Mouse (Mus musculus) yolk sac, embryonic 10.5 days (tissue): ENCODE data around the gene Mdm4.

Experiments
- DNase-seq: peaks from one replicate; pipeline ENCODE4 v3.0.0-alpha.2; 2017; ENCODE audit warnings: low spot score

The Mdm4 gene

DNA sequence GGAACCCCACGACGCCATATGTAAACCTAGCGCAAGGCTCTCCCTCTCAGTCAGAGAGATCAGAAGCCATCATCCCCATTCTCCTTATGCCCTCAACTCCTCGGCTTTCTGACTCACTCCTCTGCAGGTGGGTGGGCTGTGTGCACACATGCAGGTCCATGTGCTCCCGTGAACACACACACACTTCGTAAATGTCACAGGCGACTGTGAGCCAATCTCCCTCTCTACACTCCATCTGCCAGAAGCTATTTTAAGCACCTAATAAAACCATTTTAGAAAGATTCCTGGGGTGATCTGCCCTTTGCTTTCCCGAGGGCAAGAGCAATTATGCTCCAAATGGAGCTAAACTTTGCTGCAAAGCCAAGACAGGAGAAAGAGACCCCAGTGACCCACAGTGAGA is 84.5 kb downstream of the Mdm4 start:
- DNase-seq = no peak

DNA sequence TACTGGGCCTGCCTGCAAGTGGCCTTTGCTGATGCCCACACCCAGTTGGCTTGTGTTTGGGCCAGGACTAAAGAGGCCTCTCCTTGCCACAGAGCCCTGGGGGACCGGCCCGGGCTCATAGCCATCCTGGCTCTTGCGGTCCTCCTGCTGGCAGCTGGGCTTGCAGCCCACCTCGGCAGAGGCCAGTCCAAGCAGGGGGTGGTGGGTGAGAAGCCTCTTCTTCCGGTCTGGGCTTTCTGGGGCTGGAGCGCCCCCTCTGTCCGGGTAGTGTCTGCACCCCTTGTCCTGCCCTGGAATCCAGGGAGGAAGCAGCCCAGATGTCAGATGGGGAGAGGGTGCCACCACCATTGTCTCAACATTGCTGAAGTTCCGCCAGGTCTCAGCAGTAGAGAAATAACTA is 91.4 kb downstream of the Mdm4 start:
- no peak for DNase-seq

DNA sequence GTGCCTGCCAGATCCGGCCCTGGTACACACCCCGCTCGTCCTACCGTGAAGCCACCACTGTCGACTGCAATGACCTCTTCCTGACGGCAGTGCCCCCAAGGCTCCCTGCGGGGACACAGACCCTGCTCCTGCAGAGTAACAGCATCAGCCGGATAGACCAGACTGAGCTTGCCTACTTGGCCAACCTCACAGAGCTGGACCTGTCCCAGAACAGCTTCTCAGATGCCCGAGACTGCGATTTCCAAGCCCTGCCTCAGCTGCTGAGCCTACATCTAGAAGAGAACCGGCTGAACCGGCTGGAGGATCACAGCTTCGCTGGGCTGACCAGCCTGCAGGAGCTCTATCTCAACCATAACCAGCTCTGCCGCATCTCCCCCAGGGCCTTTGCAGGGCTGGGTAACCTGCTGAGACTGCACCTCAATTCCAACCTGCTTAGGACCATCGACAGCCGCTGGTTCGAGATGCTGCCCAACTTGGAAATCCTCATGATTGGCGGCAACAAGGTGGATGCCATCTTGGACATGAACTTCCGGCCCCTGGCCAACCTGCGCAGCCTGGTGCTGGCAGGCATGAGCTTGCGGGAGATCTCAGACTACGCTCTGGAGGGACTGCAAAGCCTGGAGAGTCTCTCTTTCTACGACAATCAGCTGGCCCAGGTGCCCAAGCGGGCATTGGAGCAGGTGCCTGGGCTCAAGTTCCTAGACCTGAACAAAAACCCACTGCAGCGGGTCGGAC is 92.9 kb downstream of the Mdm4 start:
- no peak for DNase-seq

DNA sequence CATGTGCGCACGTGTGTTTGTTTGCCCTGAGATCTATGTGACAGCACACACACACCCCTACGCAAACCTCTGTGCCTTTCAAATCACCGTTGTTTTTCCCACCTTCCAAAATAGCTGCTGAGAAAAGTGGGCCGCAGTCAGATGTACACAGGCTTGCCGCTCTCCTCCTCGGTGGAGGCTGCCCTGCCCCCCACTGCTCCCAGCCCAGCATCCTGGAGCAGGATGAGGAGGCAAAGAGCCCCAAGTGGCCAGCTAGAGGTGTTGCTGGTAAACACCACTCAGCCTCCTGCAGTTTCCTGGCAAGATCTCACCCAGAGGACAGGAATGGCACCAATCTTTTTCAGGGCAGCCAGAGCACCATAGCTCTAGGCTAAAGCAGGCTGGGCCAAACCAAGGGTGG is 95.5 kb downstream of the Mdm4 start:
- DNase-seq = no peak

DNA sequence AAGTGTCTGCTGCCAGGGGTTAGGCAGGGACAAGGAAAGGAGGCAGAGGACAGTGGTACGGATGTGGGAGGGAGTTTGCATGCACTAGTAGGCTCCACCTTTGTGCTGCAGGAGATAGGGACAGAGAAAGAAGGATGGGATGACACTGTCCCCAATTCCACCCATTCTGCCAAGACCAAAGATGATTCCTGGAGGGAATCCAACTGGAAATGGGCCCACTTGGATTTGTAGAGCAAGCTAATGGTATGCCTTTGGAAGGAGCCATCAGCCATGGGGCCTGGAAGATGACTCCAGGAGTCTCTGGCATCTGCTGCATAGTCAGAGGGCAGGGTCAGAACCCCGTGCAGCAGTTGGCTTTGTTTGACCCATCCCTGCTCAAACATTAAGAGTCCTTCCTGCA is 97.9 kb downstream of the Mdm4 start:
- no peak for DNase-seq

DNA sequence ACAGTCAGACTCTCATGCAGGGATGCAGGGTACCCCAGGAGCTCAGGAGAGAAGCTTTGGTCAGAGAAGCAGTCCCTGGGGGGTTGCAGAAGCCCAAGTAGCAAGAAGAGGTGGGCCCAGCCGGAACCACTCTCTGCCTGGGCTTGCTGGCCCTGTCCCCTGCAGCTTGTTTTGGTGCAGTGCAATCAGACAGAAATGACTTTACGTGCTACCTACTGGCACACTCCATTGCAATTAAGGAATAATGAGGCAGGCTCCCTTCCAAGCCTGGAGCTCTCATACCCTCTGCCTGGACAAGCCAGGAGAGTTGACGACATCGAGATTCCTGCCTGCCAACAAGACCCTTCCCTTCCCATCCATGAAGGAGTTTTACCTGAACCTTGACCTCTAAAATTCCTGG is 100.1 kb downstream of the Mdm4 start:
- no peak for DNase-seq

DNA sequence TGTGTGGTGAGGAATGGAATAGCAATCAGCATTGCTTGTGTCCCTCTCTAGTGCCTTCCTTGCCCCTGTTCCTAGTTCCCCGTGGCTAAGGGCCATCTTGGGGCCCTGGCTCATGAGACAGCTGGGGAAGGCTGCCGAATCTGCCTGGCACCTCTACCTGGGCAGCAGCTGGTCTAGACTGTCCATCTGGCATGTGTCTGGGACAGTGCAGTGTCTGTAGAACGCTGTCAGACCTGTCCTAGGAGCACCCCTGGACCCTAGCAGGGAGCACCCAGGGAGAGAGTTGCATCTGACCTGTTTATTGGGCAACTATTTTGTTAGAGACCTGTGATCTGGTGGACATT is 101.5 kb downstream of the Mdm4 start:
- DNase-seq = no peak

DNA sequence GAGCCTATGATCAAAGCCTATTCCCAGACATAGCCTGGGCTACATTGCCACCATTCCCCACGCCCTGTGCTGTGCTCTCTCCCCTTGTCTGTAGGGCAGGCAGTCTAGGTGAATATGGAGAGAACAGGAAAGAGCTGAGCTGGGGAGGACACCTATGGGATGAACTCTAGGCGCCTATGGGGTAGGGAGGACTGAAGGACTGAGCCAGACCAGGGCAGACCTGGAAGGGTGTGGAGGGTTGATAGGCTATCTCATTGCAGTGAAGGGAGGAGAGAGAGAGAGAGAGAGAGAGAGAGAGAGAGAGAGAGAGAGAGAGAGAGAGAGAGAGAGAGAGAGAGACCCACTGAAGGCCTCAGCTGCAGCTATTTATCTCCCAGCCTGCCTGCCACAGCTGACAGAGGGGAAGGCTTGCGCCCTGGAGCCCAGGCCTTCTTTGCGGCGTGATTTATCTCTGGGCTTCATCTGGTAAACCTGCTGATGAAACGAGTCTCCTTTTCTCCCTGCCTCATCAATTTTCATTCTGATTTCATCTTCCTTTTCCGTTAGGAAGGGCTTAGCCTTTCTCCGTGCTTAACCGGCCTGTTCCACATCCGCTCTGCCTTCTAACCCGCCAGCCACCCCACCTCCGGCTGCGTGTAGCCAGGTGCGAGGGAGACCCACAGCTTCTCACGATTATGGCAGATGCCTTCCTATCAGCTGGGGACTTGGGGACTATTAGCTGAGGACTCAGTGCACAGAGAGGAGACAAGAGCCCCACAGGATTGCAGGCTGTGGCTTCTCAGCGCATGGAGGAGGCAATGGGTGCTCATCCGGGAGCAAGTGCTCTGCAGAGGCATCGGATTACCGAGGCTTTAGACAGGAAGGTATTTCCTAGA is 102.1 kb downstream of the Mdm4 start:
- no peak for DNase-seq

DNA sequence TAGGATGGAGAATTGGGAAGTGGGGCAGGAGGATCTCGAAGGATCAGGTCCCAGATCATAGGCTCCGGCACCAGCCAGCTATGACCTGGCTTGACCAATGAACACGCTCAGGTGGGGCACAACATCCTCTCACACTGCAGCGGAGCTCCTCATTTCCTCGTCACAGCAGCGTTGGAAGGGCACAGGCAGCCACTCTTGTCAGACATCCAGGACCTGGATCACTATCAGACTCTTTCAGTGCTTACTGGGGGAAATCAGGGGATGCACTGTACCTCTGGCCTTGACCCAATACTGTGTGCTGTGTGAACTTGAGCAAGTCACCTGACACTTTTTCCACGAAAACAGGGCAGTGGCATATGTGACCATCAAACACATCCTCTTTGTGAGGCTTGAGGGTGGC is 105.1 kb downstream of the Mdm4 start:
- no peak for DNase-seq

DNA sequence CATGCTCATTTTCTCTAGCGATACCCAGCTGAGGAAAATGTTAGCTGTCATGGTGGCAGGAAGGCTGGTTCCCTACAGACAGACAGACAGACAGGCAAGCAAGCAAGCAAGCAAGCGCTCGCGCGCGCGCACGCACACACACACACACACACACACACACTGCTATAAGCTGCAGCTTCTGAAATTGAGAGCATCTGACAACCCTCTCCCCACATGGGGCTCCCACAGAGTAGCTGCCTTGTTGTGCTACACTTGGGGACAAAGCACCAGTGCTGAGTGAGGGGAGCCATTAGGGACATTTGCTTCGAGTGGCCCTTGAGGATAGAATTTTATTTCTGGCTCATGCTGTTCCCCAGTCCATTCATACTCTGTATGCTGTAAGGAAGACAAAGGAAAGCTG is 108.1 kb downstream of the Mdm4 start:
- no peak for DNase-seq

DNA sequence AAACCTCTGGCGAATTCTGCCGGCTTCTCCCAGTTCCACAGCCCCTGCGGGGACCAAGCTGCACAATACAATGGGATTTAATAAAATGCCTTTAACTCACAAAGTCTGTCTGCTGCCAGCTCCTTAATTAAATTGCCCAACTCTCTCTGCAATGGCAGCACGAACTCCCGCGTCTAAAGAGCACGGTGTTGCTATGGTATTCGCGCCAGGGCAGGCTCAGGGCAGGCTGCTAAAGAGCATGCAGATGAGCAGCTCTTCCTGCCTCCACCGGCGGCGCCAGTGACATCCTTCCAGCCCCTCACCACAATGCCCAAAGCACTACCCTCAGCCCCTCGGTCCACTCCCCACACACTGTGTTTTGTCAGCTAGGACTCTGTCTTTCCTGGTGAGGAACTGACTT is 109.3 kb downstream of the Mdm4 start:
- no peak for DNase-seq

DNA sequence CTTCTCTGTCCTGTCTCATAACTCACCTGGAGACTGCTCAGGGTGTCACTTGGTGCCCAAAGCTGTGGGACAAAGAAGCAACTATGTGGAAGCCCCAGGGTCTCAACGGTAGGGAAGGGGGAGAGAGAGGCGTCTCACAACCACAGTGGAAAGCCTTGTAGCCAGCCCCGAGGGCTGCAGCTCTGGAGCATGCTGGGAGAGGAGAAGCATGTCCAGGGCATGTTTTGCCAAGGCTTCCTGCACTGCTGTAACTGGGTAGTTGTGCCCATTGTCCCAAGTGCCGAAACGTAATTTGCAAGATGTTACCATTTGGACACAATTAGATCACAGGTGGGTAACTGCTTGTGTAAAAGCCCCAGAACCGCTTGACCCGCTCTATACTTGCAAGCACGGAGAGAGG is 111.1 kb downstream of the Mdm4 start:
- DNase-seq = no peak

DNA sequence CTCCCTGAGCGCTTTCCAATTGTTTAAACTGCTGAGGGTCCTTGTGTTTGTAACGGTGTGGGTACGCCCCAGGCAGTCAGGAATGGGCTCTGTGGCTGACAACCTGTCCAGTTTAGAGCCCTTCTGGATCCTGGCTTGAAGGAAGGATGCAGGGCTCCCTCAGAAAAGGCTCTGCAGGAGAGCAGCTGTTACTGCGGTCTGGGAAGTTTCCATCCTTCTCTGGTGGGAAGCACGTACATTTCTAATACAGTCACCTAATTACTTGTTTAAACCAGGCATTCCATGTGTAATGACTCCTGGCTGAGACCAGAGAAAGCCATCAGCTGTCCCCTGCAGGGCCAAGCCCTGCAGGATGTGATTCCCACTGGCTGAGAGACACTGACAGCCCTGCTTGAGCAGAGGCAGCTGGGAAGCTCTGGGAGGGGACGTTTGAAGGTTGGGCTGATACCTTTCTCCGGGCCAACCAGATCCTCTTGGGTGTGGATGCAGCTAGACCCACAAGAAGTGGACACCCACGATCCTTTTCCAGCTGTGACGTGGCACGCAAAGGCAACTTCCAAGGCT is 112.2 kb downstream of the Mdm4 start:
- DNase-seq = no peak

DNA sequence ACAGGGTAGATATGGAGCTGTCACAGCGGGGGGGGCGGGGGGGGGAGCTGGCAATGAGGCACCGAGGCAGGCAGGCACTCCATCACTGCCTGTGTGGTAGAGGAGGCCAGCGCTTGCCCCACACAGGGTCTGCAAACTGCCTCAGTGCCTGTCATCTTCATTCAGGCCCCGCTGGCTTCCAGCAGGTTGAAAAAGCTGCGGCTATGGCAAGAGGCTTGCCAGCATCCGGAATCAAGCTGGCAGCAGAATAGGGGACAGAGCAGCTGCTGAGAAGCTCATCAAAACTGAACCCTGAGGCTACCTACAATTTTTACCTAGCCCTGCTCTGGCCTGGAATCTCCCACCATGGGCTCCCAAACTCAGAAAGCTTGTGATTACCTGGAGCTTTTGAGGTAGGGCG is 112.8 kb downstream of the Mdm4 start:
- no peak for DNase-seq

DNA sequence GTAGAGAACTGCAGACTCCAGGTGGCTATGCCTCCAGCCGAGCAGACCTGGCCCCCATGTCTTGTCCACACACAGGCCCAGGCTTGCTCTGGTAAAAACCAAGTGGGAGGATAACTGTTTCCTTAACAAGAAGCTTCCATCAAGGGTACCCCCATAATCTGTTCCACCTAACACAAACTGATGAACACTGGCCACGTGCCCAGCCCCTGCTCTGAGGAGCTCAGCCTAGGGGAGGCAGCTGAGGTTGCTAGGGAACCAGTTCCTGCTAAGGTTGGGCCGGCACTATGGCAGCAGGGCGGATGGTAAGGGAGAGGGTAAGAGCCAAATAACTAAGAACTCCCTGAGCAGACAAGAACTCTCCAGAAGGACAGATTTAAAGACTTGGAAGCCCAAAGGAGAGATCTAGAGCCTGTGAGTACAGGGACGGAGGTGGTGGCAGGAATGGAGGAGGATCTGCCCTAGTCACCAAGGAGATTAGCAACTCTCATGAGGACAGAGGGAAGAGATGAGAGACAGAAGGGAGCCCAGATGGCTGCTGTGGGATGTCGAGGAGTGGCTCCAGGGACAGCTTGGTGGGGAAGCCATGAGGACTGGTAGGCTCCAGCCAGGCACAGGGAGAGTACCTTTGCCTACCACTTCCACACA is 114.4 kb downstream of the Mdm4 start:
- DNase-seq = no peak

DNA sequence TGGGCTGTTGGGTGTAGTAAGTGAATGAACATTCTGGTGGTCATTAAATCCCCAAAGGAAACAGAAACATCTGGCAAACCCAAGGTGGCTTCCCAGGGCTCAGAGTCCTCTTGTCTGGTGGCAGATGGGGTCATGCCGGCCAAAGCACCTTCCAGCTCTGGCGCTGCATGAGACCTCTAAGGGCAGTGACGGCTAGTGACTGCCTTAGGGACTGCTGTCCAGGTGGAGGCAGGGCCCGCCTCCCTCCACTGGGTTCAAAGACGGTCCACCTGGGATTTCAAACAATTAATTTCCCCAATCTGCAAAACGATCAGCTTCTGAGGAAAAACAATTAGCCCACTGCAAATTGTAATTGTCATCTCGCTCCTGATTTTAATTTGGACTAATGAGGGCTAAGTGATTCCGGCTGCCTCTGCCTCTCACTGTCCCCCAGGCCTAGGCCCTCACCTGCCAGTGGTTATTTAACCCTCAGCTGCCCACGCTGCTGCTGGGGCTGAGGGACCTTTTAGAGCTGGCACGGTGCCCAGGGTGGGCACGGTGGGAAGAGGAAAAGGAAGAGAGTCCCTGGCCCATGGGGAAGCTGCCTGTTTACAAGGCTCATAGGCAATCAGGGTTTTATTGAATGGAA is 119.8 kb downstream of the Mdm4 start:
- DNase-seq = no peak

DNA sequence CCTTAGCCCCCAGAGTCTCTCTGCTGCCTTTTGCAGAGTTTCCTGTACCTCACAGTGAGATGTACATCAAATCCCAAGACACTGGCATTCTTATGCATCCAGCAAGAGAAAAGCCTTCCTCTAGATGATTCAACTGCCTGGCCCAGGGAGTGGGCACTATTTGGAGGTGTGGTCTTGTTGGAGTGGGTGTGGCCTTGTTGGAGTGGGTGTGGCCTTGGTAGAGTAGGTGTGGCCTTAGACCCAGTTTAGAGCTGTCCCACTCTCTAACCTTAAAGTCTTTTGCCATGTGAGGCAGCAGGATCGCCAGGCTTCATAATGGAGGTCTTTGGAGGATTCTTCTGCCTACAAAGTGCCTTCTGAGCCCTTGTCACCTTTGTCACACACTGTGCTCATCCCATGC is 120.4 kb downstream of the Mdm4 start:
- DNase-seq = no peak
